Mouse (Mus musculus) cerebellum, adult 11 months (tissue): ENCODE measurements at regions not wholly inside any gene's neighbourhood (a gene's known extent, or its start where the extent isn't known, plus 50 kb on each side); places are given as distances from the start of the nearest gene placed in this dataset.
"Not testable (repeated sequence)": the region's sequence is repeated elsewhere in the genome, so short reads cannot be mapped to it uniquely, and the experiment has no call there.

Experiments used
- DNase-seq: peaks from one replicate; pipeline ENCODE4 v3.0.0; 2022

DNA sequence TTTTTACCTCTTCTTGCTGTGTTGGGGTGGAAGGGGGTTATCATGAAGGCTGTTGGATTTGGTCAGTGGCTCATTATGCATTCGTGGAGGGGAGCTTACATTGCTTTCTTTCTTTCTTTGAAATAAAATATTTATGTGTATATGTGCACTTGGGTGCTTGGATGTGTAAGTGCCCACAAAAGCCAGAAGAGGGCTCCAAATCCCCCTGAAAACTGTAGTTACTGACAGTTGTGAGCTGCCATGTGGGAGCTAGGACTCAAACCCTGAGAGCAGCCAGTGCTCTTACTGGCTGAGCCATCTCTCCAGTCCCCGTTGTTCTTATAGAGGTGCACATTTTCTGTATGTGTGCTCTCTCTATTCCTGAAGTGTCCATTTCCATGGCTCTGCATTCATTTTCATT is 415.6 kb upstream of the Zfp507 start:
- no peak for DNase-seq

DNA sequence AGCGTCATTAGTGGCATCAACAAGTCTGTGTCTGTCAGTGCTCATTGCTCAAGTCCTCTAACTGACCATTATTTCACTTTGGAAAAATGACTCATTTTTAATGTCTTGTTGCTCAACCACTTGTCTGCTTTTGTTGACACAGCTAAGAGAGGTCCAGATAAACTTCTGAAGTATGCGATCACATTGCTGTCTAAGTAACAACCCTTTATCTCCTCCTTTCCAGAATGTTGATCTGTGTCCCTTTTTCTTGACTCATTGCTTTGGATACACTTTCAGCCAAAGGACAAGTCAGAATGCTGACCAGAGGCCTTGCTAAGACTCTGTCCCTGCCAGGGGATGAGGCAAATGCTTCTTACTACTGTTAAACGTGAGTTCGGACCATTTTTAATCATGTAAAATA is 407.2 kb upstream of the Zfp507 start:
- DNase-seq = no peak

DNA sequence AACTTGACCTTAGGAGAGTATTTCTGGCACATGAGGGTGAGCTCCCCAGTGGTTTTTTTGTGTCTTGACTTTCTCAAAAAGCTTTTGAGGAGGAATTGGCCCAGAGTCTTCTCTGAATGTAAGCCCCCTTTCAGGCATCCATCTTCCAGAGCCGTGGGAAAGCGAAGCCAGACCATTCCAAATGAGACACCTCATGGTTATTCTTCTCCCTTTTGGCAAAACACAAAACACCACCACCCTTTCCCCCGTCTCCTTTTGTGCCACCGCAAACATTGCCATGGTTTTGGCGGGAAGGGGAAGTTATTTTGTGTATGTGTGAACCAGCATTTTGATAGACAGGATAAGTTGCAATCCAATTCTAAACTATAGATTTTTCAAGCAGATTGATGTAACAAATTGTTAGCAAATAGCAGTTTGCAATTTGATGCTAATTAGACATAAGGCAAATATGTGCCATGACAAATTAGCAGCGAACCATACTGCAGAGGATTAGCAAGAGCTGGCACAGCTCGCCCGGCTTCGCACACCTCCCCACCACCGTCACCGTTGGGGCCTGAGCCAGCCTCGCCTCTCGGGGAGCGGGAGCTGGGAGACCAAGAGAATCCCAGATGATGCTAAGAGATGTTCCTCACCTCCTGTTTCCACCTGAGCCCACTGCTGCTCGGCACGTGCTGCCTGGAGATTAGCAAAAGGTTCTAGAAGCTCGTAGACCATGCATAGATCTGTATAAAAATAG is 404.9 kb upstream of the Zfp507 start:
- no peak for DNase-seq

DNA sequence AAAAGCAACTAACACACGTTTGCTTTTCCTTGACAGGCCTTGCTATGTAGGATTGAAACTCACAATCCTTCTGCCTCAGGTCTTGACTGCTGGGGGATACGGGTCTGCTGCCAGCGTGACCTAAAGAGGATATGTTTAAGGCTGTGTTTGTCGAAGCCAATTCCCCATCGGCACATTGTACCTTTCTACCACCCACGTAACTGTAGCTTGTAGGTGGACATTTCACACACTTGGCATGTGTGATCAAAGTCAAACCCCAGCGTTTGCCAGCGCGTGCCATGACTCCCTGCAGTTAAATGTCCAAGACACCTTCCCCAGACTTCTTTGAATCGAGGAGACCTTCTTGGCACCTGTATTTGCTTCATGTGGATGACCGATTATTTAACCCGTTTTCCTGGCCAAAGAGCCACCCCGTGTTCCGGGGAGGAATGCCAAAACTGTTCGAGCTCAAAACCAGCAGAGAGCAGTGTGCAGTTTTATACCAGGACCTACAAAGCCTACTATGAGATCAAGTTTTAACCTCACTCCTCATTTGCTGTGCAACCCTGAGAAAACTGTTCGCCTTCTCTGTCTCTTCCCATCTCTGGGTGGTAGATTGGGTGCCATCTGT is 395.4 kb upstream of the Zfp507 start:
- DNase-seq = no peak

DNA sequence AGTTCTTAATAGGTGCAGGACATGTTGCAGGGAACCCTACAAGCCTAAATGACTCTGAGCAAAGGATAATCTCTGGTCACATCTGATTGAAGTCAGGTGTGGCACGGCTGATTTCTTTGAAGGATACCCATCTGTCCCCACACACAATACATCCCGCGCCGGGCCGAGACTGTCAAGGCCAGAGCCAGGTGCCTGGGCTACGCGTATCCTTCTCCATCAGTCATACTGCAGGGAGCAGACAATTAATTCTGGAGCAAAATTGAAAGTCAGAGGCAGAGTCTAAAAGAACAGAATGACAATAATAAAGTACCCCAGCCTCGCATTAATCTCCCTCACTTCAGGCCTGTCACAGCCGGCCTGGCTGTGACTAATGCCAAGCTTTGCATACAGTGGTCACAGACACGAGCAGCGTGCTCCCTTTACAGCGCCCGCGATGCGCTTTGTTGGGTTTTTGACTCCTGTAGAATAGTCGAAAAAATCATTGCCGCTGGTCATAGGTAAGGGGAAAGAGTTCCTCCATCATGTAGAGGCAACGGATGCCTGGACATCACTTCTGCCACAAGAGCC is 393.4 kb upstream of the Zfp507 start:
- DNase-seq = no peak

DNA sequence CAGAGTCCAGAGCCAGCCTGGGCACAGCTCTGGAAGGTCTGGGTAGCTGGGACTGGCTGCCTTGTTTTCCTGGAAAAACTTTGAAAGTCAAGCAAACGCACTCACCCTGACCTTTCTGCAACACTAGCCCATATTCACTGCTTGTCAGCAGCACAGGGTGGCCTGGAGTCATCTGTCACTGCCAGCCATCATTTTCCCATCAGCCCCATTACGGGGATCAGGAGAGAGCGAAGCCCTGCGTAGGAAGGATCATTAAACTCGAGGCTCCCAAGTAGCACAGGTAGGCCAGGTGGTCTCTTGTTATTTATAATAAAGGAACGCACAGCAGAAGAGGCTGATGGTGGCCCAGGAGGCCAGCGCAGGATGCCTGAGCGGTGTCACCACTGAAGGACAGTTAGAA is 389.8 kb upstream of the Zfp507 start:
- DNase-seq = no peak

DNA sequence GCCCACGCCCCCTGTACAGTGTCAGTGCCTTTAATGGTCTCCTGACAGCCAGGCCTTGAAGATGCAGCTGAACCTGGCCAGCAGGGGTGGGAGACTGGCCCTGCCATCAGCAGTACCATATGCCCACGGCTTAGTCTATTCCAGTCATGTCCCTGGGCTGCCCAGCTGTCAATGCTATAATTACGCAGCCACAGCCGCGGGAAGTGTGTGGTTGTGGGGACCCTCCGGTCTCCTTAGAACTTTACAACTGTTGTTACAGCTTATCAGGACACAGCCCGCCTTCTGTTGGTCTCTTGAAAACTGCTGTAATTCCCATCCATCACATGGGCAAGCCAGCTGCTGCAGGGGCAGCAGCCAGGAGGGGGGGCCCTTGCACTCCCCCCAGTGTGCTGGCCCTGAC is 375.1 kb upstream of the Zfp507 start:
- DNase-seq = no peak

DNA sequence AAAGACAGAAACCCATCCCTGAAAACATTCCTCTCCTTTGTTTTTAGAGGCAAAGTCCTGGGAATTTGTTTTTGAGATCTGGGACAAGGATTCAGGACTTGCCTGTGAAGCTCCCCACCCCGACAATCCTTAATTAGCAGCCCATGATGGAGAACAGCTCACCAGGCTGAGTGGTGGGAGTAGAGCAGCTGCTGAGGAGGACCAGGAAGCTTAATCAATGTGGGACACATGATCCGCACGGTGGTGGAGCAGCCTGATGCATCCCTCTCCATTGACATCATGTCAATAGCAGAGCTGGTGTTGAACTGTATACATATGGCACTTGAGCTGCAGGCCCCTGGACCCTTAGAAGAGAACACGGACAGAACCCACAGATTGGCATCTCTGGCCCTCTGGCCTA is 372.5 kb upstream of the Zfp507 start:
- DNase-seq = no peak

DNA sequence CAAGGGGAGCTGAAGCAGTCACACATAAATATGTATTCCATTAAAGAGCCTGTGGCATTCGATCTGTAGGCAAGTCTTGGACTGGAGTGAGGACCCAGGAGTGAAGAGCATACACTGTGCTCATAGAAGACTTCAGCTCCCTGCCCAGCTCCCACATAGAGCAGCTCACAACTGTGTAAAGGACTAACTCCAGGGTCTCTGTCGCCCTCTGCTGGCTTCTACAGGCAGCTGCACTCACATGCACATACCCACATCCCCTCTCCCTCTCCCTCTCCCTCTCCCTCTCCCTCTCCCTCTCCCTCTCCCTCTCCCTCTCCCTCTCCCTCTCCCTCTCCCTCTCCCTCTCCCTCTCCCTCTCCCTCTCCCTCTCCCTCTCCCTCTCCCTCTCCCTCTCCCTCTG is 369.7 kb upstream of the Zfp507 start:
- not testable (repeated sequence) for DNase-seq

DNA sequence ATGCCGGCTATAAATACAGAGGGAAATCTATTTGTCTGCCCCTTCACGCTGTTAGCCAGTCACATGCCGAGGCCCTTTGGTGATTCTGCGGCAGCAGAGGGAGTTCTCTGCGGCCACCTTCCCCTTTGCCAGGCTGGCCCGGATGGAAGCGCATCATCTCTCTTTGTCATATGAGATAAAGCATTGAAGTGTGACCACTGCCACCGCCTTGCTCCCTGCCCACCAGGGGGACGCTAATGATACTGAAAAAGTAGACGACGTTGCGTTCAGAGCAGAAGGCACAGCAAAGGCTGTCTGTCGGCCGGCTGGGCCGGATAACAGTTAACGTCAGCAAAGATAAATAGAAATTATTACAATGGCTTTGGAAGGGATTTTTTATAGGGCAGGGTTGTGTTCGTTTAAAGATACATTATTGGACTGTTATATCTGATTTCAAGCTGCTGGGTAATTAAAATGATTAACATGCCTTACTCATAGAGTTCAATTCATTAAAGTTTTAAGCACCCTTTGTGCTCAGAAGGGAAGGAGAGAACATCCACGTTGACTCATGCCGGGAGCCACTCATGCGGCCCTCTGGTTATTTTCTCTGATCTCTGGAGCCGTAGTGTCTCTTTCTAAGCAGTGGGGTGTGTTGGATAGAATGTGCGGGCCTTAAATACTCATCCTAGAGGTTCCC is 354.6 kb upstream of the Zfp507 start:
- no peak for DNase-seq

DNA sequence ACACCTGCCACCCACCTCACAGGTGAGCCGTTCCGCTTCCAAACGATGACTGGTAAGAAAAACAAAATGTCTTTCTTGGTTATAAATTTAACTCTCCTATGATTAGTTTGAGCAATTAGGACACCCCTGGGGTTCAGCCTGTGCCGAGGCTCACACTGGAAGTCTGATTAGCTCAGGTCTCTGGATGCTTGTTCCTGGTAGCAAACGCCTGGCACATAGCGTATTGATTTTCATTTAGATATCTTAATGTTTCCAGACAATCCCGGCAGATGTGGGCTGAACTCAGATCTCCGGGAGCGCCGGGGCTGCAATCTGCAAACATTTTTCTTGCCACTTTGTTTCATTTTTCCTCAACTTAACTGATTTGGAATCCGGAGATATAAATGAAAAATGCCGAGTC is 353.8 kb upstream of the Zfp507 start:
- no peak for DNase-seq

DNA sequence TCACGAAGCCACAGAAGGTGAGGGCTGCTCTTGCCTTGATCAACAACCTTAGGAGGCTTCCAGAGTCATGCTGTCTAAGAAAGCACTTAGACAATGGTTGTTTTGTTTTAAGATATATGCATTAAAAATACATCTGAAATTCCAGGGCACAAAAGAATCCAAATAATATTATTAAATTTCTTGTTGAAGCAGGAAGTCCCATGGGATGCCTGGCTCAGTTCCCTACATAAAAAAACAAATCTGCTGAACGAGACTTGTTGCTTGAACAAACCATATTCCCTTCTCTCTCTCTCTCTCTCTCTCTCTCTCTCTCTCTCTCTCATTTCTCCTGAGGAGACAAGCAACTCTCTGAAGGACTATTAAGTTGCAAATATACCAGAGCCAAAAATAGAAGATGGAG is 352.8 kb upstream of the Zfp507 start:
- no peak for DNase-seq

DNA sequence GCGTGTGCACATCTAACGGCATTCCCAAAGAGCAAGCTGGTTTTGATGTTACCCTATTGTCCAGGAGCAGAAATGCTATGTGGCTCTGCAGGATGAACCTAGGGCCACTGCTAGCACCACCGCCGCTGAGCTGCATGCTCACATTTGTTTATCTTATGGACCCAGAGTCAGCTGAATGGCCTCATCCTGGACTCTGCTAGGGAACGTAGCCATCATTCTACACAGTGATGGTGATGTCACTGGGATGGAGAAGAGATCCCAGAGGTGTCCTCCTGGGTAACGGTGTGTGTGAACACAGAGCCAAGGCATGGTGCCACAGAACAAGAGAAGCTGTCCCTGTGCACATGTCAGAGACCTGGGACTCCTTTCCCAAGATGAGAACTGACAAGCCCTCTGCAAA is 352.4 kb upstream of the Zfp507 start:
- no peak for DNase-seq

DNA sequence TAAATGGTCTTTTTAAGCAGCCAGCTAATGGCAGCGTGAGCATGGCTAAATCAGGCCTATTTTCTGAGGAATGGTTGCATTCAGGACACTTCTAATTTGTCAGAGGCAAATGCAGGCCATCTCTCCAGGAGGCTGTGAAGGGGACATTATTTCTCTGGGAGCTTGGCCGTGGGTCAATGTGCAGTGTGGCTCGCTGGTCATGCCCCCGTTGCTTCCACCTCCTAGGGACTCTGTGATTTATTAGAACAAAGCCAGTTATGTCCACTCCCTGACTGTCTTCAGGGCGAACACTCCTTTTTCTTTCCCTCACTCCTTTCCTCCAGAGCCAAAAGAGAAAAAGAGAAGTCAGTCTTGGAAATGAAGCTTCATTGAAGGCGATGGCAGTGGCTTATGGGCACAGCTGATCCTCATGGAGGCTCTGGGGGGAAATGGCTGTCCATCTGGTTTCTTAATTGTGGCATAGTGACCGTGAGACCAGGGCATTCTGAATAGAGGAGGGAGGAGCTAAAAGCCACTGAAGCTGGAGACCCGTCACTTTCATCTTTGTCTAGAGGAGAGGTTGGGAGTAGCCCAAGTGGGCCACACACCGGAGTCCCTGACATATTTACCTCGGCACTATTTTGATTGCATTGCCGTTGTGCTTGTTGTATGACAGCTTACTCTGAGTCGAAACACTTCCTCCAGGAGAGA is 348.2 kb upstream of the Zfp507 start:
- no peak for DNase-seq

DNA sequence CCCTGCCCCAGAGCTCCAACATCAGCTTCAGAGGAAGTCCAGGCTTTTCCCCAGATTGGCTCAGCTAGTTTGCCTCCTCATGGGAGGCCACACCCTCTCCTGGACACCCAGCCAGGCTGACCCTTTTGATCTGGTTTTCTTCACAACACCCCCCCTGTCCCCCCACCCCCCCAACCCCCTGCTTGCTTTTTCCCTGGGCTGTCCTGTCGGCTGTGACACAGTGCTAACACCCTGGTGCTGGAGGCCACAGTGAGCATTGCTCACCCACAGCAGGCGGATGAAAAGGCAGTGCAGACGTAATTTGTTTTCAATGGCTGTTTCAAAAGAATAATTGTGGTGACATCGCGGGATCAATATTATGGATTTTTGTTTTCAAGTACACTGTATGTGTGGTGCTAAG is 333.8 kb upstream of the Zfp507 start:
- DNase-seq = no peak

DNA sequence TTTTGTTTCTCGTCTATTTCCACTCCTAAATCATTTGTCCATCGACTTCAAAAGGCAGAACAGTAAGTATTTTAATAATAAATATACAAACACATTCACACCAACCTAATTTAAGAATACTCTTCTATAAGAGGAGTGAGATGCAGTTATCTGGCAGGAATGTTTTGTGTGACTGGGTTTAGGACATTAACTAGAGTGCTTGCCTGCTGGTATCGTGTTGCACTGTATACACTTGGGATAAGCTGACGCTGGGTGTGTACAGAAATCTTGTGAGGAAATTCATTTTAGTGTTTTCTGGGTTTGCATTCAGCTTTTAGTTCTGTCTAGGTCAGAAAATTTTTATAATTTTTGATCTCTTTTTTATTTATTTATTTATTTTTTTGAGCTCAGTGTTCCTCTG is 331.8 kb upstream of the Zfp507 start:
- DNase-seq = no peak

DNA sequence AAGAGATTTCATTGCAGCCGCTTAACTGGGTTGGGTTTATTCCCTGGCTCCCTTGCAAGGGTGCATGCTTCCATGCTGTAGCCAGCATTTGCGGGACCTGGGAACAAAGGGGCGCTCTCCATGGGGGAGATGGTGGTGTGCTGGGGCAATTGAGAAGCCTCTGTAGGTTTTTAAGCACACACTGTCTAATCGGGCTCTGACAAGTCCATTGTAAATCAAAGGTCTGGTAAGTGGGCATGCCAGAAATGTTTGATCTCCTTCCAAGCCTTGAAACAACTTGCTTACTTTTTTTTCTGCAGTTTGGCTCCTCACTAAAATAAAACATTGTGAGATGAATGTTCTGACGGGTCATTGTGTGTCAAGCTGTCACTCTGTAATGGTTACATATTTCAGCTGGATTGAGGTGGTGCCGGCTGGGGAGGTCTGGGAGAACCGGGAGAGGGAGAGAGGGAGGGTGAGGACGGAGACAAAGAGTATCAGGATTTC is 330.9 kb upstream of the Zfp507 start:
- DNase-seq = no peak

DNA sequence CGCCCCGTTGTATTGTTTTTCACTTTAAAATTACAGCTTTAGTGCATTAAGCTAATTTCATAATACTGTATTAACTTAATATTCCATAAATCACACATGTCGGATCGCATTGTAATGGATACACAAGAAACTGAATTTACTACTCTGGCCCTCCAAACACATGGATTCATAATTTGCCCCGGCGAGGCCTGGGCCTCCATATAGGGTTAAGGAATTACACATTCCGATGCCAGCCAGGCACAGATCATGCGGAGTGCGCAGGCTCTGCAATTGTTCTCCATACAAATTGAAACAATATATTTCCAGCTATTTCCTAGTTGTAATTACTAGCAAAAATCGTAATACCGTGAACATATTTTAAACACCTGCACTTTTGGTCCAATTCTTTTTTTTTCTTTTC is 330.2 kb upstream of the Zfp507 start:
- DNase-seq = no peak

DNA sequence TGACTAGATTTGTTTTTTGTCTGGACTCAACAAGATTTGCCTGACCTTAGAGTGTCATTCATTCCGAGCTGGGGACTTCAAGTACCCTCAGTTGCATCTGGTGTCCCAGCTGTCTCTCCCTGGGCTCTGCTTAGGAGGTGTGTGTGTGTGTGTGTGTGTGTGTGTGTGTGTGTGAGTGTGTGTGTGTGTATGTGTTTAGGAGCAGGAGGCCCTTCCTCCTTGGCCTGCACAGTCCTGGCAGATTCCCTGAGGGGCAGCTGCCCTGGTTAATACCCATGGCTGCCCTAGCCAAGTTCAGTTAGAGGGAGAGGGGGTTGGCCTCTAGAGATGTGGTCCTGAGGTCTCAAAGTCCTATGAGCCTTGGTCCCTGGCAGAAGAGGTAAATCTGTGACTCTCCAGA is 329.8 kb upstream of the Zfp507 start:
- DNase-seq = no peak

DNA sequence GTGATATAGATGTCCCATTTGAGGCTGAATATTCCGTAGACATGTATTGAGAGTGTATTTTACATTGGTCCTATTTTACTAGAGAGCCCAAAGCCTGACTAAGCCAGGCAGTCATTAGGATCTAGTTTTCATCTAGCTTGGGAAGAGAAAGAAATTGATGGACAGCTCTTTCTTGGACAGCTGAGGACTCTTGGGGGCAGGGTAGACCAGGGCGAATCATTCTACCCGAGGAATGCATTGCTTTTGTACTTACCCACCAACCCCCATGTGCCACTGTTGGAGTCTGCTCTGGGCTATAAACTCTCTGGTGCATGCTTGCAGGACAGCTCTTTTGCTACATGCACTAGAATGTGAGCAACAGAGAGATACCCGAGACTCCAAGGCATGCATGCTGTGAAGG is 294.3 kb upstream of the Zfp507 start:
- DNase-seq = no peak

DNA sequence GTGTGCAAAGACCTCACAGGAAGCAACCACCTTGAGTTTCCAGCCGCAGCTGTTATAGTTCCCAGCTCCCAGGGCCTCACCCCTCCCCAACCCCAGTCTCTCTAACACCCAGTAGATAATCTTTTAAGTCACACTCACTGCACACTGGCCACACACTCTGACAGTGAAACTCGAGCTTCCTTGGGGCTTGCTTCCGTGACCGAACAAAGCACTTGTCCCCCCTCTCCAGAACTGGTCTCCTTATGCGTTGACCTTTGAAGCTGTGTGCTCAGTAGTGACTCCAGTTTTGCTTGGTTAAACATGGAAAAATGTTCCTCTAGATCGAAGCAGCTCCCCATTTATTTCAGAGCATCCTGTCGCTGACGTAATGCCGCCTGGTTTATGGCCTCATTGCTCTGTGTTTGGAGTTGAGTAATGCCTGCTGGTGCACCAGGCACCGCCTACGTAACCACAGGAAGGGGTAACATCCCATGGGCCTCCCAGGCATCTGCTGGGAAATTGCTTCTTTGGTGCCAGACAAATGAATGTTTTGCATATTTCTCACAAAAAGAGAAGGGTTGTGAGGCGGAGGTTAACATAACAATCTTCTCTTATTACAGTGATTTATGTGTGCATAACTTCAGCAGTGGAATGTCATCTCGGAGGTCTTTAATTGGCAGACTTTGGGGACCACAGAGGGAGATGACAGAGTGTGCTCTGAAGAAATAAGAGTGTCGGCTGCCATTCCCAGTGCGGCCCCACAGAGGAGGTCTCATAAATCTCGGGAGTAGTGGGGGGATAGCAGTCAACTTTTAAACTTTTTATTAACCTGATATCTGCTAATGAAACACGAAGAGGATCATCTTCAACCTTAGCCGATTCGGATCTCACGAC is 292.7 kb upstream of the Zfp507 start:
- no peak for DNase-seq

DNA sequence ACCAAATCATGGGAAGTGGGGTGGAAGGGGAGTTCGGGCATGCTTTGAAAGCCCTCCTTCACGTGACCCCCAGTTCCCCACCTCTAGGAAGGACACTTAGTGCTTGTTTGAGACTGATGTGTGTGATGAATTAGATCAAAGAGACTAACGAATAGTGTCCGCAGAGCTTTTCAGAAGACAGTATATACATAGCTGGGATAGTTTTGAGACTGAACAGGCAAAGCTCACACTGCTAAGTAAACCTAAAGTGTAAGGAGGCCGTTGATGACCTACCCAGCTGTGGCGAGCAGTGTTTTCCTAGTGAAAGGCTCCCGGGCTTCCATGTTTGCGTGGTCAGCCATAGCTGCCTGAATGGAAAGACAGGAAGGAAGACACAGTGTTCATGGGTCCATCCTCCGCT is 288.3 kb upstream of the Zfp507 start:
- DNase-seq = no peak
